31 mouse cellular contexts compared by ENCODE assay signal in genomic region chr16:43520274-43520673, GRCm38 (mm10).
DNase-seq lines count a peak whose midpoint lies in the region; ATAC-seq and TF ChIP-seq lines count a peak whose summit lies in the region.
"Had no signal": no experiment of that assay in that cellular context is flagged by ENCODE, and none has a peak within 500 bp of the region (broad histone marks: within the 10 kb centered on the region; RNA-seq: fewer than 3 reads in every experiment).

No protein-coding gene starts in this region.

- H3K4me3 ChIP-seq in forebrain, postnatal 0 days (ENCODE audit: low read depth, low read length), result no peak overlapping the region
- H3K4me3 ChIP-seq in forebrain, embryonic 10.5 days, result no peak overlapping the region
- no peak overlapping the region for H3K4me3 ChIP-seq in kidney, embryonic 16.5 days (ENCODE audit: low read length)
- no peak overlapping the region for H3K4me3 ChIP-seq in left cerebral cortex, adult 2 months
- H3K4me3 ChIP-seq in olfactory bulb, adult 2 months (ENCODE audit: insufficient read depth, low read depth, low read length), result no peak overlapping the region
- H3K4me3 ChIP-seq: embryonic facial prominence, embryonic 12.5 days; hindbrain, embryonic 12.5 days; intestine, embryonic 15.5 days; liver, embryonic 12.5 days; midbrain, embryonic 13.5 days; neural tube, embryonic 13.5 days had no signal

- no peaks in the 10 kb centered on the region for H3K9me3 ChIP-seq in forebrain, postnatal 0 days (ENCODE audit: low read length)
- no peaks in the 10 kb centered on the region for H3K9me3 ChIP-seq in forebrain, embryonic 10.5 days
- H3K9me3 ChIP-seq in kidney, embryonic 16.5 days (ENCODE audit: low read length), result no peaks in the 10 kb centered on the region
- H3K9me3 ChIP-seq: embryonic facial prominence, embryonic 12.5 days; hindbrain, embryonic 12.5 days; intestine, embryonic 15.5 days; liver, embryonic 12.5 days; midbrain, embryonic 13.5 days; neural tube, embryonic 13.5 days had no signal

- no peak for ATAC-seq in forebrain, postnatal 0 days
- ATAC-seq in kidney, embryonic 16.5 days (ENCODE audit: low FRiP score, low TSS enrichment), result no peak
- ATAC-seq: activated CD4-positive, CD25-positive, alpha-beta regulatory T cell, adult 4 months; hindbrain, postnatal 0 days; intestine, embryonic 15.5 days; liver, embryonic 12.5 days; liver, postnatal 0 days; midbrain, embryonic 13.5 days had no signal

- H3K36me3 ChIP-seq in forebrain, postnatal 0 days (ENCODE audit: insufficient read depth), result no peaks in the 10 kb centered on the region
- no peaks in the 10 kb centered on the region for H3K36me3 ChIP-seq in forebrain, embryonic 10.5 days (replicated peaks)
- no peaks in the 10 kb centered on the region for H3K36me3 ChIP-seq in kidney, embryonic 16.5 days (ENCODE audit: insufficient read depth, low read length)
- H3K36me3 ChIP-seq: embryonic facial prominence, embryonic 12.5 days; hindbrain, embryonic 12.5 days; intestine, embryonic 15.5 days; liver, embryonic 12.5 days; neural tube, embryonic 13.5 days had no signal

- no peak for TF ChIP-seq CTCF in forebrain, postnatal 0 days (IDR thresholded peaks at IDR 0.05; ENCODE audit: low read depth)
- TF ChIP-seq CTCF in left cerebral cortex, adult 2 months (IDR thresholded peaks at IDR 0.05), result no peak
- TF ChIP-seq CTCF in olfactory bulb, adult 2 months (IDR thresholded peaks at IDR 0.05; ENCODE audit: insufficient read depth, low read depth, low read length), result no peak

- TF ChIP-seq POLR2A in olfactory bulb, adult 2 months (IDR thresholded peaks at IDR 0.05; ENCODE audit: insufficient read depth, low read depth, low read length), result no peak

- no peak for DNase-seq in forebrain, postnatal 0 days
- DNase-seq in forebrain, embryonic 10.5 days (ENCODE audit: extremely low spot score, low spot score), result no peak
- peak; percentile 22 for DNase-seq in kidney, adult 11 months
- DNase-seq in left cerebral cortex, adult 2 months (ENCODE audit: extremely low spot score in 1 of 2, low spot score in 2 of 2), result no peak
- no peak for DNase-seq in left cerebral cortex, postnatal 25 days (ENCODE audit: low spot score in 2 of 2)
- no peak for DNase-seq in right cerebral cortex, postnatal 10 days (ENCODE audit: low spot score in 2 of 2)
- DNase-seq: adrenal gland, postnatal 10 days; cerebellum, adult 11-12 months; cerebellum, adult 9-11 months; embryo, embryonic 11 days; heart, postnatal 36 days; kidney, postnatal 10 days; left cerebral cortex, postnatal 4 days; liver, postnatal 0 days; lung, postnatal 10 days; retina, postnatal 1 day; right cerebral cortex, postnatal 25 days; thymus, adult 18-20 months; thymus, postnatal 25 days had no signal

- no peak overlapping the region for H3K4me2 ChIP-seq in forebrain, postnatal 0 days (ENCODE audit: low read depth)
- H3K4me2 ChIP-seq in kidney, embryonic 16.5 days (replicated peaks; ENCODE audit: low read depth, low read length), result no peak overlapping the region
- H3K4me2 ChIP-seq: embryonic facial prominence, embryonic 12.5 days; hindbrain, embryonic 12.5 days; intestine, embryonic 15.5 days; liver, embryonic 12.5 days; midbrain, embryonic 13.5 days; neural tube, embryonic 13.5 days had no signal

- WGBS in forebrain, postnatal 0 days, result 71% methylated on average over 2 of the region's 2 CpGs
- 81% methylated on average over 2 of the region's 2 CpGs for WGBS in forebrain, embryonic 10.5 days
- 73% methylated on average over 2 of the region's 2 CpGs for WGBS in kidney, embryonic 16.5 days
- whole genome bisulfite sequencing in olfactory bulb, adult 2 months, result 71% methylated on average over 2 of the region's 2 CpGs

- H3K27me3 ChIP-seq in forebrain, postnatal 0 days (ENCODE audit: insufficient read depth, low read length), result no peaks in the 10 kb centered on the region
- no peaks in the 10 kb centered on the region for H3K27me3 ChIP-seq in forebrain, embryonic 10.5 days (ENCODE audit: poor library complexity, severe bottlenecking)
- no peaks in the 10 kb centered on the region for H3K27me3 ChIP-seq in kidney, embryonic 16.5 days (ENCODE audit: insufficient read depth, low read length)
- H3K27me3 ChIP-seq: embryonic facial prominence, embryonic 12.5 days; hindbrain, embryonic 12.5 days; intestine, embryonic 15.5 days; liver, embryonic 12.5 days; midbrain, embryonic 13.5 days; neural tube, embryonic 13.5 days had no signal

- H3K9ac ChIP-seq in forebrain, postnatal 0 days, result no peak overlapping the region
- H3K9ac ChIP-seq in kidney, embryonic 16.5 days (replicated peaks; ENCODE audit: low read length), result no peak overlapping the region
- H3K9ac ChIP-seq: embryonic facial prominence, embryonic 12.5 days; hindbrain, embryonic 12.5 days; intestine, embryonic 15.5 days; liver, embryonic 12.5 days; liver, postnatal 0 days; midbrain, embryonic 13.5 days; neural tube, embryonic 13.5 days had no signal

- H3K4me1 ChIP-seq in forebrain, postnatal 0 days (ENCODE audit: insufficient read depth), result 0 out of 2 replicates have a peak, but pooled peaks cover 9% of the 10 kb centered on the region
- 0 out of 2 replicates have a peak, but pooled peaks cover 3% of the 10 kb centered on the region for H3K4me1 ChIP-seq in forebrain, embryonic 10.5 days
- H3K4me1 ChIP-seq in kidney, embryonic 16.5 days (ENCODE audit: insufficient read depth, low read length), result peaks cover 8% of the 10 kb centered on the region; the same call in 1 of the 2 replicates
- H3K4me1 ChIP-seq in olfactory bulb, adult 2 months (ENCODE audit: control insufficient read depth, insufficient read depth, low read length), result peaks cover 13% of the 10 kb centered on the region
- H3K4me1 ChIP-seq: embryonic facial prominence, embryonic 12.5 days; intestine, embryonic 15.5 days; liver, embryonic 12.5 days had no signal

- peak overlapping the region; percentile 1; the same call in 1 of the 2 replicates for H3K27ac ChIP-seq in forebrain, postnatal 0 days (ENCODE audit: low read depth, low read length)
- H3K27ac ChIP-seq in forebrain, embryonic 10.5 days, result no peak overlapping the region
- H3K27ac ChIP-seq in kidney, embryonic 16.5 days (ENCODE audit: low read length), result no peak overlapping the region
- peak overlapping the region; percentile 24; the same call in 1 of the 2 replicates for H3K27ac ChIP-seq in left cerebral cortex, adult 2 months
- H3K27ac ChIP-seq in olfactory bulb, adult 2 months (ENCODE audit: insufficient read depth, low read depth, low read length), result peak overlapping the region; percentile 45
- H3K27ac ChIP-seq: embryonic facial prominence, embryonic 12.5 days; hindbrain, embryonic 12.5 days; hindbrain, postnatal 0 days; intestine, embryonic 15.5 days; liver, embryonic 12.5 days; macrophage; midbrain, embryonic 13.5 days; neural tube, embryonic 13.5 days; stomach, postnatal 0 days had no signal

- intact Hi-C loops in left cerebral cortex, adult 2 months (cut with DNase I), result no loop called here
- intact Hi-C loops in left cerebral cortex, postnatal 25 days (cut with DNase I), result no loop called here

Comparison
In these comparisons a context has a peak if more than half of its experiments do, and no peak if none do; other contexts are left out.
1. H3K27ac ChIP-seq: peak in forebrain, postnatal 0 days (single experiment), left cerebral cortex, adult 2 months (single experiment) and olfactory bulb, adult 2 months (single experiment); none in forebrain, embryonic 10.5 days (single experiment) and kidney, embryonic 16.5 days (single experiment).